Mouse (Mus musculus) liver, embryonic 14.5 days (tissue): ENCODE data around the gene Rassf9.

Experiments used
- CTCF ChIP-seq: IDR thresholded peaks from 2 replicates; pipeline ENCODE4 v1.5.1; 2016; ENCODE audit warnings: antibody characterized with exemption, low read depth, control low read depth
- EP300 ChIP-seq: IDR thresholded peaks from 2 replicates; pipeline ENCODE4 v1.6.1; 2016; ENCODE audit warnings: antibody characterized with exemption, low read depth

DNA sequence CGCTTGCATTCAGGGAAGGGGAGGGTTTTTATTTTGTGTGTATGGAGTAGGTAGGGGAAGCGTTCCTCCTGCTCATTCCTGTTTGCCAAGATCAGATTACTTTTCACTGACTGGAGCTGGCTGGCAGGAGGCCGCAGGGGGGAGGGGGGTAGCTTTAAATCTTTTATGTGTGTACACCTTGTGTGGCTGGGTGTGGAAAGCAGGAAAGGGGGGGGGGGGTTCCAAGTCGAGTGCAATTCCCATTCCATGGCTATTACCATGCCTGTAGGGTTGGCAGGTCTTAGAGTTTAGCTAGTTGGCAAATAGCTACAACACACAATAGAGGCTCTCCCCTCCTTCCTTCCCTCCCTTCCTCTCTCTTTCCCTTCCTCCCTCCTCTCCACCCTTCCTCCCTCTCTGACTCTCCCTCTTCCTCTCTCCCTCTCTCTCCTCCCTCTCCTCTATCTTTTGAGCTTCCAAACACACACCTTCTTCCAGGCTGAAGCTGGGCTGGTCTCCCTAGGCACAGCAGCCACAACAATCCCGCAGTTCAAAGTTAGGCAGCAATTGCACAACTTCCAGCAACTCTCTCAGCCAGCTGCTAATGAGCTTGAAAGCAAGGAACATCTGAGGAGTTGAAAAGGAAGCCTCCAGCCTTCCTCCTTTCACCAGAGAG, at the start of gene Rassf9:
- TF ChIP-seq CTCF (no peak), EP300 (no peak)
